Mouse (Mus musculus): ENCODE measurements at regions not wholly inside any gene's neighbourhood (a gene's known extent, or its start where the extent isn't known, plus 50 kb on each side); places are given as distances from the start of the nearest gene placed in this dataset.
"Not testable (repeated sequence)": the region's sequence is repeated elsewhere in the genome, so short reads cannot be mapped to it uniquely, and the experiment has no call there.

- TF ChIP-seq JUN (IDR thresholded peaks at IDR 0.05; ENCODE audit: insufficient read depth, low read depth, low read length), result no peak
- no peak for TF ChIP-seq TBP (conservative IDR thresholded peaks at IDR 0.05; ENCODE audit: low read depth, low read length)
- no peak for TF ChIP-seq HCFC1 (IDR thresholded peaks at IDR 0.05; ENCODE audit: low read depth, low read length)
- H3K27ac ChIP-seq (ENCODE audit: insufficient read depth, low read depth), result no peak overlapping the region
- peak; percentile 42 for DNase-seq (ENCODE audit: extremely low read depth)
- peaks cover 4 to 51% of the 10 kb centered on the region in 2 experiments; a peak in 2 of 4 replicates for H3K4me1 ChIP-seq (ENCODE audit: control insufficient read depth in 1 of 2, insufficient read depth in 2 of 2)
- no peaks in the 10 kb centered on the region for H3K79me2 ChIP-seq (replicated peaks; ENCODE audit: control insufficient read depth, extremely low read depth, insufficient read depth, poor library complexity, severe bottlenecking)
- no peak overlapping the region for H3K9ac ChIP-seq (ENCODE audit: insufficient read depth, low read depth)
- H3K9me3 ChIP-seq (replicated peaks; ENCODE audit: low read length), result no peaks in the 10 kb centered on the region
- no peaks in the 10 kb centered on the region for H3K27me3 ChIP-seq (replicated peaks)
- no peak overlapping the region for H3K4me2 ChIP-seq (ENCODE audit: insufficient read depth, low read depth, poor library complexity, severe bottlenecking)
- no peak overlapping the region for H3K4me3 ChIP-seq (replicated peaks in 1 of 3; ENCODE audit: low read depth in 2 of 3, low read length in 2 of 3, poor library complexity in 1 of 3)
- dilution Hi-C loops (cut with MboI; ENCODE audit: extremely low pct_ligation_motif_present, extremely low pct_unique_long_range_greater_than_20kb, low sequenced_read_pairs) (no loop called here), in situ Hi-C loops (cut with MboI; ENCODE audit: low pct_ligation_motif_present, low pct_unique_long_range_greater_than_20kb, low sequenced_read_pairs) (no loop called here)
- H3K36me3 ChIP-seq (replicated peaks in 1 of 2; ENCODE audit: control insufficient read depth in 1 of 2, insufficient read depth in 1 of 2, low read length in 1 of 2), result no peaks in the 10 kb centered on the region
These were observed 93.7 kb downstream of the Cd24a start for GRCm38 (mm10) chr10:43671785-43672184.

GRCm38 (mm10) chr10:43672490-43672889 lies 94.4 kb downstream of the Cd24a start:
- in situ Hi-C loops (cut with MboI; ENCODE audit: low pct_ligation_motif_present, low pct_unique_long_range_greater_than_20kb, low sequenced_read_pairs), result no loop called here
- Histone ChIP-seq H3K9me3 (replicated peaks; ENCODE audit: low read length) (no peaks in the 10 kb centered on the region), H3K4me3 (replicated peaks in 1 of 3; ENCODE audit: low read depth in 2 of 3, low read length in 2 of 3, poor library complexity in 1 of 3) (no peak overlapping the region), H3K27ac (ENCODE audit: insufficient read depth, low read depth) (no peak overlapping the region), H3K79me2 (replicated peaks; ENCODE audit: control insufficient read depth, extremely low read depth, insufficient read depth, poor library complexity, severe bottlenecking) (no peaks in the 10 kb centered on the region), H3K36me3 (replicated peaks in 1 of 2; ENCODE audit: control insufficient read depth in 1 of 2, insufficient read depth in 1 of 2, low read length in 1 of 2) (no peaks in the 10 kb centered on the region), H3K27me3 (replicated peaks) (no peaks in the 10 kb centered on the region), H3K4me2 (ENCODE audit: insufficient read depth, low read depth, poor library complexity, severe bottlenecking) (peak overlapping the region; percentile 16), H3K9ac (ENCODE audit: insufficient read depth, low read depth) (peak overlapping the region; percentile 23), H3K4me1 (ENCODE audit: control insufficient read depth in 1 of 2, insufficient read depth in 2 of 2) (peaks cover 4 to 49% of the 10 kb centered on the region in 2 experiments; a peak in 2 of 4 replicates)
- dilution Hi-C loops (cut with MboI; ENCODE audit: extremely low pct_ligation_motif_present, extremely low pct_unique_long_range_greater_than_20kb, low sequenced_read_pairs), result no loop called here
- TF ChIP-seq EP300 (IDR thresholded peaks at IDR 0.05; ENCODE audit: low read length) (0 out of 2 replicates have a peak, but pooled peaks have one; percentile 22), ZC3H11A (IDR thresholded peaks at IDR 0.05; ENCODE audit: low read depth, low read length) (no peak), TBP (conservative IDR thresholded peaks at IDR 0.05; ENCODE audit: low read depth, low read length) (0 out of 2 replicates have a peak, but pooled peaks have one; percentile 49)
- peak; percentile 45 for DNase-seq (ENCODE audit: extremely low read depth)

GRCm38 (mm10) chr10:43674749-43675148 lies 96.7 kb downstream of the Cd24a start:
- H3K27ac ChIP-seq (ENCODE audit: insufficient read depth, low read depth), result no peak overlapping the region
- no peak for DNase-seq (ENCODE audit: extremely low read depth)
- in situ Hi-C loops (cut with MboI; ENCODE audit: low pct_ligation_motif_present, low pct_unique_long_range_greater_than_20kb, low sequenced_read_pairs), result no loop called here
- no peaks in the 10 kb centered on the region for H3K9me3 ChIP-seq (replicated peaks; ENCODE audit: low read length)
- no peak for TF ChIP-seq RAD21 (IDR thresholded peaks at IDR 0.05; ENCODE audit: low read depth, low read length)
- TF ChIP-seq MXI1 (IDR thresholded peaks at IDR 0.05; ENCODE audit: low read depth, low read length), result no peak
- no peak for TF ChIP-seq USF2 (conservative IDR thresholded peaks at IDR 0.05; ENCODE audit: low read depth, low read length)
- no peak for TF ChIP-seq RCOR1 (conservative IDR thresholded peaks at IDR 0.05; ENCODE audit: low read depth, low read length)
- TF ChIP-seq HCFC1 (IDR thresholded peaks at IDR 0.05; ENCODE audit: low read depth, low read length), result no peak
- TF ChIP-seq UBTF (IDR thresholded peaks at IDR 0.05; ENCODE audit: low read depth, low read length), result no peak
- no peak for TF ChIP-seq MAFK (IDR thresholded peaks at IDR 0.05; ENCODE audit: insufficient replicate concordance, low read length)
- no peak for TF ChIP-seq USF1 (IDR thresholded peaks at IDR 0.05; ENCODE audit: low read depth, low read length)
- no peak for TF ChIP-seq EP300 (IDR thresholded peaks at IDR 0.05; ENCODE audit: low read length)
- no peak for TF ChIP-seq CTCF (conservative IDR thresholded peaks at IDR 0.05 in 1 of 2, IDR thresholded peaks at IDR 0.05 in 1 of 2; ENCODE audit: low read depth in 2 of 2, low read length in 2 of 2)
- no peak for TF ChIP-seq TBP (conservative IDR thresholded peaks at IDR 0.05; ENCODE audit: low read depth, low read length)
- no peak for TF ChIP-seq MAX (IDR thresholded peaks at IDR 0.05; ENCODE audit: low read length)
- no peak for TF ChIP-seq PAX5 (IDR thresholded peaks at IDR 0.05; ENCODE audit: low read length)
- no peak for TF ChIP-seq ELF1 (IDR thresholded peaks at IDR 0.05; ENCODE audit: low read depth, low read length)
- TF ChIP-seq MEF2A (IDR thresholded peaks at IDR 0.05; ENCODE audit: borderline replicate concordance, low read depth, low read length), result no peak
- TF ChIP-seq GABPA (IDR thresholded peaks at IDR 0.05; ENCODE audit: insufficient replicate concordance, low read depth, low read length), result no peak
- no peak for TF ChIP-seq MAZ (IDR thresholded peaks at IDR 0.05; ENCODE audit: low read depth, low read length)
- TF ChIP-seq SMC3 (IDR thresholded peaks at IDR 0.05; ENCODE audit: low read depth, low read length), result no peak
- dilution Hi-C loops (cut with MboI; ENCODE audit: extremely low pct_ligation_motif_present, extremely low pct_unique_long_range_greater_than_20kb, low sequenced_read_pairs), result no loop called here
- no peaks in the 10 kb centered on the region for H3K27me3 ChIP-seq (replicated peaks)
- H3K4me1 ChIP-seq (ENCODE audit: control insufficient read depth in 1 of 2, insufficient read depth in 2 of 2), result peaks cover 4 to 35% of the 10 kb centered on the region in 2 experiments; a peak in 2 of 4 replicates
- no peaks in the 10 kb centered on the region for H3K79me2 ChIP-seq (replicated peaks; ENCODE audit: control insufficient read depth, extremely low read depth, insufficient read depth, poor library complexity, severe bottlenecking)
- no peak overlapping the region for H3K9ac ChIP-seq (ENCODE audit: insufficient read depth, low read depth)
- no peaks in the 10 kb centered on the region for H3K36me3 ChIP-seq (replicated peaks in 1 of 2; ENCODE audit: control insufficient read depth in 1 of 2, insufficient read depth in 1 of 2, low read length in 1 of 2)
- H3K4me3 ChIP-seq (replicated peaks in 1 of 3; ENCODE audit: low read depth in 2 of 3, low read length in 2 of 3, poor library complexity in 1 of 3), result no peak overlapping the region
- no peak overlapping the region for H3K4me2 ChIP-seq (ENCODE audit: insufficient read depth, low read depth, poor library complexity, severe bottlenecking)

DNA sequence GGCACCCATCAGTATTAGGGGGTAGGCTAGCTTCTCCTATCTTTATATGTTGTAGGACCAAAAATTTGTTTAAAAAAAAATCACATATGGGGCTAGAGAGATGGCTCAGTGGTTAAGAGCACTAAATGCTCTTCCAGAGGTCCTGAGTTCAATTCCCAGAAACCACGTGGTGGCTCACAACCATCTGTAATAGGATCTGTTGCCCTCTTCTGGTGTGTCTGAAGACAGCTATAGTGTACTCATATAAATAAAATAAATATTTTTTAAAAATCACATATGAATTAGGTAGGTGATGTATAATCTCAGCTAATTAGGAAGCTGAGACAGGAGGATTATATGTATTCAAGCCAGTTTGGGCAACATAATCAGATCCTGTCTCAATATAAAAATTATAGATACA lies 97.4 kb downstream of the Cd24a start:
- H3K36me3 ChIP-seq (replicated peaks in 1 of 2; ENCODE audit: control insufficient read depth in 1 of 2, insufficient read depth in 1 of 2, low read length in 1 of 2); DNase-seq (ENCODE audit: extremely low read depth); H3K27me3 ChIP-seq (replicated peaks); H3K4me2 ChIP-seq (ENCODE audit: insufficient read depth, low read depth, poor library complexity, severe bottlenecking); H3K4me3 ChIP-seq (replicated peaks in 1 of 3; ENCODE audit: low read depth in 2 of 3, low read length in 2 of 3, poor library complexity in 1 of 3); H3K27ac ChIP-seq (ENCODE audit: insufficient read depth, low read depth); H3K79me2 ChIP-seq (replicated peaks; ENCODE audit: control insufficient read depth, extremely low read depth, insufficient read depth, poor library complexity, severe bottlenecking); H3K9me3 ChIP-seq (replicated peaks; ENCODE audit: low read length); H3K9ac ChIP-seq (ENCODE audit: insufficient read depth, low read depth); dilution Hi-C loops (cut with MboI; ENCODE audit: extremely low pct_ligation_motif_present, extremely low pct_unique_long_range_greater_than_20kb, low sequenced_read_pairs); in situ Hi-C loops (cut with MboI; ENCODE audit: low pct_ligation_motif_present, low pct_unique_long_range_greater_than_20kb, low sequenced_read_pairs): not testable (repeated sequence)
- H3K4me1 ChIP-seq (ENCODE audit: control insufficient read depth in 1 of 2, insufficient read depth in 2 of 2), result peaks cover 4 to 28% of the 10 kb centered on the region in 2 experiments; a peak in 2 of 4 replicates
